In the genomic region with DNA sequence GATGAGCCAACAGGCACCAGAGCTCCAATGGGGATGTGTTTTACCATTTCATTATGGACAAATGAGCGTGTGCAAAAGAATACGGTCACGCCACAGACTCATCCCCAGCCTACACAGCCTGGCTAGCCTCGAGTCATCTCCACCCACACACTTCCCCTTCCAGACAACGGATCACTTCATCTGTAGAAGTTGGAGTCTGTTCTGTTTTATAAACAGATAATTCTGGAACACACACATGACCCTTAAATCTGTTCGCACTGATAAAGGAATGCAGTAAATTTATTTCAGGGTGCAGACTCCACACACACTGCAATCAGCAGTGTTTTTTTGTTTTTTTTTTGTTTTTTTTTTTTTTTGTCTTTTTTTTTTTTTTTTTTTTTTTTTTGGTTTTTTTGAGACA, we compare ENCODE assay signal across 11 mouse cellular contexts. TPM values are rescaled to one million over a fixed set of nuclear protein-coding genes. Genes with fewer than 3 reads are reported as not detected.
DNase-seq lines count a peak whose midpoint lies in the region; ATAC-seq lines count a peak whose summit lies in the region.
"Had no signal": no experiment of that assay in that cellular context is flagged by ENCODE, and none has a peak within 500 bp of the region (broad histone marks: within the 10 kb centered on the region; RNA-seq: fewer than 3 reads in every experiment).

No protein-coding gene starts in this region.

- peak; percentile 88 for ATAC-seq in common myeloid progenitor, adult 5-6 weeks (replicated peaks; ENCODE audit: low read depth, poor library complexity, severe bottlenecking)
- ATAC-seq in midbrain, embryonic 11.5 days (ENCODE audit: low FRiP score), result no peak

- H3K9me3 ChIP-seq in midbrain, embryonic 11.5 days (ENCODE audit: control insufficient read depth, low read length), result no peaks in the 10 kb centered on the region
- H3K9me3 ChIP-seq: heart, embryonic 12.5 days; limb, embryonic 10.5 days had no signal

- DNase-seq in 3T3-L1 (ENCODE audit: low read depth, low spot score), result peak; percentile 87
- DNase-seq in 416B (ENCODE audit: low read depth), result peak; percentile 83
- DNase-seq in lung, postnatal 10 days, result peak; percentile 59
- DNase-seq in cerebellum, postnatal 25 days, result no peak
- DNase-seq in right cerebral cortex, postnatal 14 days, result no peak
- no peak for DNase-seq in midbrain, embryonic 11.5 days (ENCODE audit: low spot score, missing footprints)
- DNase-seq: cerebellum, adult 2 months had no signal

- H3K4me3 ChIP-seq in midbrain, embryonic 11.5 days (ENCODE audit: low read depth, low read length), result no peak overlapping the region
- H3K4me3 ChIP-seq: heart, embryonic 12.5 days; limb, embryonic 10.5 days had no signal

- H3K27ac ChIP-seq in midbrain, embryonic 11.5 days (ENCODE audit: low read depth, low read length), result no peak overlapping the region
- H3K27ac ChIP-seq: kidney, postnatal 0 days; limb, embryonic 10.5 days had no signal

- no peaks in the 10 kb centered on the region for H3K27me3 ChIP-seq in midbrain, embryonic 11.5 days (ENCODE audit: control insufficient read depth, insufficient read depth, low read length)

- no peaks in the 10 kb centered on the region for H3K36me3 ChIP-seq in midbrain, embryonic 11.5 days (ENCODE audit: control insufficient read depth, insufficient read depth, low read length)
- H3K36me3 ChIP-seq: heart, embryonic 12.5 days; limb, embryonic 10.5 days had no signal

- no peak overlapping the region for H3K9ac ChIP-seq in midbrain, embryonic 11.5 days (ENCODE audit: low read length)
- H3K9ac ChIP-seq: heart, embryonic 12.5 days had no signal

- H3K4me2 ChIP-seq in midbrain, embryonic 11.5 days, result no peak overlapping the region
- H3K4me2 ChIP-seq: heart, embryonic 12.5 days had no signal

- no peaks in the 10 kb centered on the region for H3K4me1 ChIP-seq in midbrain, embryonic 11.5 days (ENCODE audit: control insufficient read depth, insufficient read depth, low read length)

- 83% methylated on average over 6 of the region's 6 CpGs for WGBS in midbrain, embryonic 11.5 days

RNA-seq across cellular contexts. Expression of a gene that starts 7.5 kb away (rescaled TPM):
- 41.1 and 46.5 TPM in 2 replicates for total RNA-seq in common myeloid progenitor, adult 5-6 weeks (2017)
- polyA plus RNA-seq in midbrain, embryonic 11.5 days (2014; fragmentation: Nextera tagmentation; extraction: Ambion mirVana), result 1.8 and 2.1 TPM in 2 replicates

Comparison
In these comparisons a context has a peak if more than half of its experiments do, and no peak if none do; other contexts are left out.
1. DNase-seq: peak in 3T3-L1 (single experiment), 416B (single experiment) and lung, postnatal 10 days (single experiment); none in cerebellum, postnatal 25 days (0 of 2), right cerebral cortex, postnatal 14 days (single experiment) and midbrain, embryonic 11.5 days (single experiment).